Mouse (Mus musculus) ES-Bruce4 (cell line): ENCODE data around the gene Zfp651.

Experiments used
- CTCF ChIP-seq: IDR thresholded peaks from one replicate; pipeline ENCODE4 v1.8.1; 2011; ENCODE audit warnings: low read depth, low read length
- EP300 ChIP-seq: IDR thresholded peaks from 2 replicates; pipeline ENCODE4 v1.6.1; 2011; ENCODE audit warnings: low read depth, low read length; ENCODE audit not compliant: insufficient read depth
- POLR2A ChIP-seq: IDR thresholded peaks from one replicate; pipeline ENCODE4 v1.8.1; 2011; ENCODE audit warnings: low read length; ENCODE audit not compliant: insufficient read depth

GRCm38 (mm10) chr9:121791757-121792521 lies 32.8 kb downstream of the Zfp651 start, which contains the start of gene Hhatl:
- TF ChIP-seq CTCF (no peak), POLR2A (no peak), EP300 (no peak)
